Mouse (Mus musculus) large intestine, adult 2 months (tissue): ENCODE measurements at regions not wholly inside any gene's neighbourhood (a gene's known extent, or its start where the extent isn't known, plus 50 kb on each side); places are given as distances from the start of the nearest gene placed in this dataset.

Experiments
- DNase-seq: peaks from one replicate; pipeline ENCODE4 v3.0.0-alpha.2; 2012; ENCODE audit warnings: low read depth, low spot score
- WGBS: fragments of 180-500 bp; shearing (Covaris S2); methylation state at CpG from one replicate; pipeline ENCODE4 v1.1.7; 2018; 5-methylcytosine and 5-hydroxymethylcytosine counted together

- no peak for DNase-seq
- 72% methylated on average over 6 of the region's 6 CpGs for WGBS
These were observed 244.5 kb downstream of the Mreg start for GRCm38 (mm10) chr1:71967574-71968104.

GRCm38 (mm10) chr1:71964450-71965126 lies 247.5 kb downstream of the Mreg start:
- 78% methylated on average over 4 of the region's 4 CpGs for WGBS
- no peak for DNase-seq

GRCm38 (mm10) chr1:71956940-71957339 lies 255.2 kb downstream of the Mreg start:
- no peak for DNase-seq
- 56% methylated on average over 3 of the region's 3 CpGs for WGBS

GRCm38 (mm10) chr1:71955331-71955730 lies 256.8 kb downstream of the Mreg start:
- no peak for DNase-seq

GRCm38 (mm10) chr1:71953292-71953691 lies 258.8 kb downstream of the Mreg start:
- DNase-seq, result no peak
- WGBS, result 71% methylated on average over 6 of the region's 6 CpGs

- no peak for DNase-seq
- 40% methylated on average over 7 of the region's 7 CpGs for WGBS
These were observed 262.6 kb downstream of the Mreg start for GRCm38 (mm10) chr1:71949549-71949948.

GRCm38 (mm10) chr1:71948686-71949085 lies 263.4 kb downstream of the Mreg start:
- DNase-seq, result no peak
- 74% methylated on average over 4 of the region's 4 CpGs for WGBS

GRCm38 (mm10) chr1:71947506-71947905 lies 264.6 kb downstream of the Mreg start:
- 91% methylated on average over 2 of the region's 2 CpGs for WGBS

GRCm38 (mm10) chr1:71946911-71947310 lies 265.2 kb downstream of the Mreg start:
- WGBS, result 77% methylated on average over 2 of the region's 2 CpGs
- no peak for DNase-seq

More at GRCm38 (mm10) chr1:71947506-71947905, 264.6 kb downstream of the Mreg start:
- no peak for DNase-seq

- 71% methylated on average over 6 of the region's 6 CpGs for WGBS
- no peak for DNase-seq
These were observed 267.0 kb downstream of the Mreg start for GRCm38 (mm10) chr1:71945070-71945469.

GRCm38 (mm10) chr1:71944531-71944930 lies 267.6 kb downstream of the Mreg start:
- no peak for DNase-seq
- WGBS, result 83% methylated on average over 3 of the region's 3 CpGs

- no peak for DNase-seq
These were observed 270.0 kb downstream of the Mreg start for GRCm38 (mm10) chr1:71942145-71942544.

GRCm38 (mm10) chr1:71941688-71942087 lies 270.4 kb downstream of the Mreg start:
- WGBS, result 91% methylated on average over 4 of the region's 4 CpGs
- no peak for DNase-seq

GRCm38 (mm10) chr1:71940900-71941299 lies 271.2 kb downstream of the Mreg start:
- DNase-seq, result no peak
- WGBS, result 80% methylated on average over 4 of the region's 4 CpGs

- WGBS, result 19% methylated on average over 12 of the region's 12 CpGs
- no peak for DNase-seq
These were observed 273.6 kb downstream of the Mreg start for GRCm38 (mm10) chr1:71938323-71939007.

GRCm38 (mm10) chr1:71937922-71938321 lies 274.2 kb downstream of the Mreg start:
- DNase-seq, result no peak
- 31% methylated on average over 8 of the region's 8 CpGs for WGBS

- DNase-seq, result no peak
- WGBS, result 77% methylated on average over 3 of the region's 3 CpGs
These were observed 274.9 kb downstream of the Mreg start for GRCm38 (mm10) chr1:71937168-71937567.

GRCm38 (mm10) chr1:71936501-71937129 lies 275.5 kb downstream of the Mreg start:
- no peak for DNase-seq
- WGBS, result 62% methylated on average over 5 of the region's 5 CpGs

GRCm38 (mm10) chr1:71925501-71925900 lies 272.5 kb upstream of the Fn1 start:
- WGBS, result 91% methylated on average over 2 of the region's 2 CpGs
- no peak for DNase-seq

- WGBS, result 83% methylated on average over 1 of the region's 1 CpGs
- DNase-seq, result no peak
These were observed 271.9 kb upstream of the Fn1 start for GRCm38 (mm10) chr1:71924884-71925283.

GRCm38 (mm10) chr1:71923731-71924130 lies 270.7 kb upstream of the Fn1 start:
- DNase-seq, result no peak
- WGBS, result 78% methylated on average over 3 of the region's 3 CpGs
